Mouse (Mus musculus) brain, adult 2 months (tissue): ENCODE data around the gene Lhx6.
"Not testable (repeated sequence)": the region's sequence is repeated elsewhere in the genome, so short reads cannot be mapped to it uniquely, and the experiment has no call there.

Source experiments
- DNase-seq: peaks from one replicate; pipeline ENCODE4 v3.0.0; 2011; ENCODE audit warnings: low read depth, low spot score

Gene Lhx6

GRCm38 (mm10) chr2:36104956-36105741, at the start of gene Lhx6:
TSS of gene Lhx6 (minus strand) at chr2:36105408.
- peak; percentile 29 for DNase-seq

GRCm38 (mm10) chr2:36152401-36152800, 47.2 kb upstream of the Lhx6 start:
- DNase-seq: not testable (repeated sequence)

GRCm38 (mm10) chr2:36148876-36149365, 43.7 kb upstream of the Lhx6 start:
- no peak for DNase-seq

- no peak for DNase-seq
Measured at GRCm38 (mm10) chr2:36139096-36139495, 33.9 kb upstream of the Lhx6 start.

GRCm38 (mm10) chr2:36136300-36136941, 31.2 kb upstream of the Lhx6 start, which contains the start of the genes Mrrf and Rbm18:
TSS of gene Mrrf (plus strand) at chr2:36136389.
TSS of gene Rbm18 (minus strand) at chr2:36136773.
- peak; percentile 92 for DNase-seq

- peak; percentile 6 for DNase-seq
Measured at GRCm38 (mm10) chr2:36135887-36136286, 30.7 kb upstream of the Lhx6 start.

- no peak for DNase-seq
Measured at GRCm38 (mm10) chr2:36129051-36129450, 23.8 kb upstream of the Lhx6 start.

GRCm38 (mm10) chr2:36127973-36128372, 22.8 kb upstream of the Lhx6 start:
- DNase-seq: no peak

GRCm38 (mm10) chr2:36126795-36127429, 21.7 kb upstream of the Lhx6 start:
- DNase-seq: no peak

GRCm38 (mm10) chr2:36112632-36113031, 7.4 kb upstream of the Lhx6 start:
- no peak for DNase-seq

GRCm38 (mm10) chr2:36108615-36109014, 3.4 kb upstream of the Lhx6 start:
- no peak for DNase-seq

GRCm38 (mm10) chr2:36104436-36104955, 712 bp downstream of the Lhx6 start:
- DNase-seq: no peak

- DNase-seq: no peak
Measured at GRCm38 (mm10) chr2:36103555-36104367, 1.4 kb downstream of the Lhx6 start.

- peak; percentile 10 for DNase-seq
Measured at GRCm38 (mm10) chr2:36103069-36103554, 2.1 kb downstream of the Lhx6 start.

- peak; percentile 15 for DNase-seq
Measured at GRCm38 (mm10) chr2:36102559-36102946, 2.7 kb downstream of the Lhx6 start.

GRCm38 (mm10) chr2:36101866-36102558, 3.2 kb downstream of the Lhx6 start:
- no peak for DNase-seq

- no peak for DNase-seq
Measured at GRCm38 (mm10) chr2:36099739-36100138, 5.5 kb downstream of the Lhx6 start.

GRCm38 (mm10) chr2:36098021-36098420, 7.2 kb downstream of the Lhx6 start:
- no peak for DNase-seq

GRCm38 (mm10) chr2:36097129-36097815, 7.9 kb downstream of the Lhx6 start:
- no peak for DNase-seq
